Mouse (Mus musculus): ENCODE data around the gene Efcab9.

Gene Efcab9

GRCm38 (mm10) chr11:32531871-32532764 lies at the start of gene Efcab9:
TSS of gene Efcab9 (minus strand) at chr11:32532081.
- CTCF ChIA-PET: interaction anchor here (1.4 to 1.5 kb wide), 2 partner anchors 56 to 64 kb away, joined by 6 to 10 read pairs; no protein-coding TSS in a partner anchor

- CTCF ChIA-PET: no interaction called here
Observed at GRCm38 (mm10) chr11:32581031-32581430, 49.1 kb upstream of the Efcab9 start.

- CTCF ChIA-PET: no interaction called here
Observed at GRCm38 (mm10) chr11:32580305-32580947, 48.5 kb upstream of the Efcab9 start.

GRCm38 (mm10) chr11:32576760-32577050 lies 44.8 kb upstream of the Efcab9 start:
- CTCF ChIA-PET: no interaction called here

- CTCF ChIA-PET: no interaction called here
Observed at GRCm38 (mm10) chr11:32575964-32576759, 44.3 kb upstream of the Efcab9 start.

GRCm38 (mm10) chr11:32573669-32574068 lies 41.8 kb upstream of the Efcab9 start:
- CTCF ChIA-PET: no interaction called here

- CTCF ChIA-PET: interaction anchor here (0.6 to 1.7 kb wide), 4 partner anchors 10 to 84 kb away, joined by 3 to 5 read pairs (median 4); no protein-coding TSS in a partner anchor
Observed at GRCm38 (mm10) chr11:32571103-32571502, 39.2 kb upstream of the Efcab9 start.

- CTCF ChIA-PET: interaction anchor here (0.7 kb wide), 1 partner anchor 162 kb away, joined by 3 read pairs; no protein-coding TSS in a partner anchor
Observed at GRCm38 (mm10) chr11:32568637-32569293, 36.9 kb upstream of the Efcab9 start.

GRCm38 (mm10) chr11:32568060-32568459 lies 36.2 kb upstream of the Efcab9 start:
- CTCF ChIA-PET: no interaction called here

GRCm38 (mm10) chr11:32567000-32567855 lies 35.3 kb upstream of the Efcab9 start:
- CTCF ChIA-PET: no interaction called here

- CTCF ChIA-PET: no interaction called here
Observed at GRCm38 (mm10) chr11:32566184-32566583, 34.3 kb upstream of the Efcab9 start.

- CTCF ChIA-PET: no interaction called here
Observed at GRCm38 (mm10) chr11:32565088-32565487, 33.2 kb upstream of the Efcab9 start.

- CTCF ChIA-PET: no interaction called here
Observed at GRCm38 (mm10) chr11:32564629-32565028, 32.7 kb upstream of the Efcab9 start.

- CTCF ChIA-PET: no interaction called here
Observed at GRCm38 (mm10) chr11:32563660-32564059, 31.8 kb upstream of the Efcab9 start.

- CTCF ChIA-PET: no interaction called here
Observed at GRCm38 (mm10) chr11:32562706-32563105, 30.8 kb upstream of the Efcab9 start.

GRCm38 (mm10) chr11:32561465-32562355 lies 29.8 kb upstream of the Efcab9 start:
- CTCF ChIA-PET: interaction anchor here (0.6 to 1.4 kb wide), 5 partner anchors 10 to 642 kb away, joined by 3 to 13 read pairs (median 3); no protein-coding TSS in a partner anchor

GRCm38 (mm10) chr11:32560015-32560770 lies 28.3 kb upstream of the Efcab9 start:
- CTCF ChIA-PET: interaction anchor here (0.6 to 1.4 kb wide), 2 partner anchors 11 to 23 kb away, joined by 3 to 8 read pairs; no protein-coding TSS in a partner anchor

- CTCF ChIA-PET: no interaction called here
Observed at GRCm38 (mm10) chr11:32558677-32559076, 26.8 kb upstream of the Efcab9 start.

- CTCF ChIA-PET: interaction anchor here (1.1 kb wide), 1 partner anchor 9 kb away, joined by 5 read pairs; no protein-coding TSS in a partner anchor
Observed at GRCm38 (mm10) chr11:32558026-32558425, 26.1 kb upstream of the Efcab9 start.

All from spleen, embryonic (tissue).